Mouse (Mus musculus): ENCODE measurements around the gene Tecpr1.

DNA sequence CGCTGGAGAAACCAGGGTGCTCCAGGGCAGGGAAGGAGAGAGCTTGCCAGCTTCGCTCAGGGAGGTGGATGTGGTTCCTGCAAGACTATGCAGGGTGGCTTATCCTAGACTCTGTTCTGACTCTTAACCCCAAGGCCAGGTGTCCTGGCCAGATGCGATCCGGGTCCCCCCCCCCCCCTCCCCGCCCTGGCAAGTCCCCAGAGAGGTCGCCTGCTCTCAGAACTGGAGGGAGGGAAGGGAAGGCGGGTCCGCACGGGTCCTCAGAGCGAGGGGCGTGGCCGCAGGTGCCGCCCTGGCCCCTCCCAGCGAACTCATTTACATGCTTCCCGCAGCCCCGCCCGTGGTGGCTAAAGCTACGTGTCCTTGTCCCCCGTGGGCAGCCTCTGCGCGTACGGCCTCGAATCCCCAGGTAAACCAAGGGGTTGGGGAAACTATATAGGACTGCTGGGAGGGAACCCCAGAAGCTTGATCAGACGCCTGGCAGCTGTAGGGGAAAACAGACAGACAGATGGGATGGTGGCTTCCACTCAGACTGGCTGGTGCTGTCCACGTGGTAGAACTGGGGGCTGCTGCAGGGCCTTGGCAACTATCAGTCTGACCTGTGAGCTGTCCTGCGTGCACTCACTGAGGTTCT lies 33.3 kb downstream of the Tecpr1 start, which contains the start of gene Bhlha15:
- TF ChIP-seq CTCF (IDR thresholded peaks at IDR 0.05; ENCODE audit: low read depth) (no peak), EP300 (optimal IDR thresholded peaks at IDR 0.05) (no peak)
